Mouse (Mus musculus) left cerebral cortex, postnatal 14 days (tissue): Measurements from ENCODE around the gene Nhs. TPM values are rescaled to one million over a fixed set of nuclear protein-coding genes. Genes with fewer than 3 reads are reported as not detected.
A peak's percentile ranks its signal among the peaks of the same experiment; 100 is the strongest.

Experiments
- DNase-seq, 2 experiments: peaks; one replicate each; pipeline ENCODE4 v3.0.0; 2021 to 2022; ENCODE audit warnings: low spot score in 2 of 2, mixed read lengths in 1 of 2
- intact Hi-C: fragments of 180-260 bp; cut with DNase I; formaldehyde crosslinking; loops from one replicate; pipeline ENCODE4 v1.15.1; 2025
- total RNA-seq, 2 experiments: library from RNA; stranded (reverse); gene quantifications; 2 replicates each; pipeline ENCODE4 v1.2.3; 2021

Nhs gene
- total RNA-seq, 2 experiments from 2014 or later = 4.4 to 5.0 TPM

- intact Hi-C loops = no loop called here
- no peak for DNase-seq
These were observed 196.2 kb downstream of the Nhs start for GRCm38 (mm10) chrX:161963372-161963771.

DNA sequence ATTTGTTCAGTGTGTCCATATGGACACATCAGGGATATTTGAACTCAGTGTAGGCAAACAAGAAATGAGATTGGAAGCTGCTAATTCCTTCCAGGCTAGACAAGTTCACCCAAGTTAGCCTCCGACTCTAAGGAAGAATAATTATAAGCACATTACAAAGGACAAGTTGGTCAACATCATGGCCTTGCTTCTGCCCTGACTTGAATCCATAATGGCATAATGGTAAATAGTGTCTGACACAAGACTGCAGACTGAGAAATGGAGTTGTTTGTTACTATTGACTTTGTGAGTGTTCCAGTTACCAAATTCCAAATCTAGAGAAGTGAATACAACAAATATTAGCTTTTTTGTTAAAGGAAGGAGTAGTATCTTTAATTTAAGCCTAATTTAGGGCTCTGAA is 196.7 kb downstream of the Nhs start:
- no peak for DNase-seq
- intact Hi-C loops = no loop called here

GRCm38 (mm10) chrX:161961756-161962155 is 197.8 kb downstream of the Nhs start:
- intact Hi-C loops = no loop called here
- DNase-seq = no peak

- intact Hi-C loops = no loop called here
These were observed 198.4 kb downstream of the Nhs start for GRCm38 (mm10) chrX:161961176-161961575.

GRCm38 (mm10) chrX:161952356-161952755 is 207.2 kb downstream of the Nhs start:
- intact Hi-C loops = no loop called here
- DNase-seq = peak; percentile 4 to 12

More at GRCm38 (mm10) chrX:161961176-161961575, 198.4 kb downstream of the Nhs start:
- DNase-seq = peak in 1 of 2 experiments; percentile 10

DNA sequence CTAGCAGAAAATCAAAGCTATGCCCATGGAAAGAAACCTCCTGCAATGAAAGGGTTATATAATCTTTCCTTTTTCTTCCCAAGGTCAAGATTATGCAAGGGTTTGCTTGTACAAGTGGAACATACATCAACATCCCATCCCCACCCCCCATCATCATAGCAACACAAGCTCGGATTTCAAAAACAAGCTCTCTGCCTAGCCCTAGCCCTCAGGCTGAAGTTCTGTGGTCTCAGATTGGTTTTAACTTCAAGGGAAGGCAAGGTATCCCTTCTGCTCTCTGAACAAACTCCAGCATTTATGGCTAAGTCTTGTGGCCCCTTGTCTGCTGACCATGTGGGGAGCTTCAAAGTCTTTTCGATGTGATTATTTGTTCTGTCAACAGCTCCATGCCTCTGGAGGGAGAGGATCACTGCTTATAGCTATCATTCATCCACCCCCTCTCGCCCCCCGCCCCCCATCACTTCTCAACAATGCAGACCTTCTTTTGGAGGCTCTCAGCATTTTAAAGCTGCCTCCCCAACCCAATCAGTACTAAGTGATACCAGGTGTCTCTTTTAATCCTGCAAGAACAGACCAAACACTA is 216.3 kb downstream of the Nhs start:
- intact Hi-C loops = no loop called here
- no peak for DNase-seq

DNA sequence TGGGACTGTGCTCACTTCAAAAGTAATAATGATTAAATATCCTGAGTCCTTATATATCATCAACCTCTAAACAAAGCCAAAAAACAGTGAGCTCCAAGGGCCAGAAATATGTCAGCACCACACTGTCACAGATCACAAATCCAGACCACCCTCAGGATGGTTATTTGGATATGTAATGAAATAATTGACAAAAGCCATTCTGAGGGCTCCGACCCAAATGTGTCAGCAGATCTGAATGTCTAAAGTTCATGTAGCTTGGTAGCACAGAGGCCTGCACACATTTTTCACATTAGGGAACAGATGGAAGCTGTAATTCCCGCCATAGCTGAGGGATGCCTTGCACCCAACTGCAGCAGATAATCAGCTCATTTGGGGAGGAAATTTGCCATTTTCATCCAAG is 218.8 kb downstream of the Nhs start:
- no peak for DNase-seq

DNA sequence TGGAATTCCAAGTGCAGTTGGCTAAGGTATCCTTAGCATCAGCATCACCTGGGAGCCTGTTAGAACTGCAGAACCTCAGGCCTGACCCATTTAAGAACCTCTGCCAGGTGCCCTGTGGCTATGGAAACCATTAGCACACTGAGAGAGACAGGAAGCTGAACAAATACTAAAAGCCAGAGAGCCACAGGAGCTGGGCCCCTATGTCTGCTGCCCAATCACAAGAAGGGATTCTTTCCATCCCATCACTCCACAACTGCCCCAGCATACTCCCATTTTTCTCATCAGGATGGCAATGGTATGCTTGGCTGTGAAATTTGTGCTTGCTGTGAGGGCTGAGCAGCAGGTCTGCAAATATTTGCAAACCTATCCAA is 232.9 kb downstream of the Nhs start:
- intact Hi-C loops = no loop called here
- DNase-seq = no peak

More for the DNA sequence above, 218.8 kb downstream of the Nhs start:
- intact Hi-C loops = no loop called here

DNA sequence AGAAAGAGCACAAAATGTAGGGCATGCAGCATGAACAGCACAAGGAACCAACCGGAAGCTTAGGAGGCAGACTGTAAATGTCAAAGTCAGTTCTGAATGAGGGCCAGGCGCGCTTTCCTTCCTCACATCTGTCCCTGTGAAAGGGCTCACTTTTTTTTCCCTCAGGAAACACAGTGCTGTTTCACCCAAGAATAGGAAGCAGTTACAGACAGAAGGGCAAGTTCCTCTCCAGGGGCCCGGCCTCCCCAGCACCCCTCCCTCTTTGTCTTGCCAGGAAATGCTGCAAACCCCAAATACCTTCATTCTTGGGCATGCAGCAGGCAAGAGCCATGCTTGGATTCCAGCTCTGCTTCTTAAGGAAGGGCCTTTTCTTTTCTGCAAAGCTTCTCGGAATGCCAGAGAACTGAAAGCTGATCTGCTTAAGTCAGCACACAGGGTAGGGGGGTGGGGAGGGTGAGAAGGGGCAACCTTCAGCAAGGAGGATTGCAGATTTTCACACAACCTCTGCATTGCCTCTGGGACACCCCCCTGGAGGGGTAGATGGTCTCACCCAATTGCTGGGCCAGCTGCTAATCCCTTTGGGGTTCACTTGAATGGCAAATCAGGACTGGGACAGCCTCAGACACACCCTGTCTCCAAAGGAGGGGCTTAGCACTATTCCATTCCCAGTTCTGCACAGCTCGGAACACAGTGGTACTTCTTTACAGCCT is 233.4 kb downstream of the Nhs start:
- DNase-seq = peak in 1 of 2 experiments; percentile 5

GRCm38 (mm10) chrX:161922655-161923054 is 236.9 kb downstream of the Nhs start:
- intact Hi-C loops = no loop called here

More for the DNA sequence above, 233.4 kb downstream of the Nhs start:
- intact Hi-C loops = no loop called here

DNA sequence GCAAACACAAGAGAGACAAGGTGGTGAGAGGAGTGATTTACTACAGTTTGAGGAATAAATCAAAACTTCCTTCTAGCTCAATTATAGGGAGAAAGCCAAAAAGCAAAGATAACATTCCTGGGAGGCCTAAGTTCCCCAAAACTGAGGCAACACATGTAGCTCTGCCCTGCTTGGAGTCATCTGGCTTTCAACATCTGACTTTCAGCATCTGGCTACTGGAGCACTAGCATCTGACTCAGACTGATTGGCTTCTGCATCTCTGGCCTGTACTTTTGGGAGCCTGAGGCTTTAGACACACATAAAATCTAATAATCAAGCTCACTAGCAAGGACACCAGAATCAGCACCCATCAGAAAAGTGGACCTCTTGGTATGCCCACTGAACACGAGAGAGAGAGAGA is 237.9 kb downstream of the Nhs start:
- DNase-seq = no peak
- intact Hi-C loops = no loop called here

More at GRCm38 (mm10) chrX:161922655-161923054, 236.9 kb downstream of the Nhs start:
- no peak for DNase-seq

DNA sequence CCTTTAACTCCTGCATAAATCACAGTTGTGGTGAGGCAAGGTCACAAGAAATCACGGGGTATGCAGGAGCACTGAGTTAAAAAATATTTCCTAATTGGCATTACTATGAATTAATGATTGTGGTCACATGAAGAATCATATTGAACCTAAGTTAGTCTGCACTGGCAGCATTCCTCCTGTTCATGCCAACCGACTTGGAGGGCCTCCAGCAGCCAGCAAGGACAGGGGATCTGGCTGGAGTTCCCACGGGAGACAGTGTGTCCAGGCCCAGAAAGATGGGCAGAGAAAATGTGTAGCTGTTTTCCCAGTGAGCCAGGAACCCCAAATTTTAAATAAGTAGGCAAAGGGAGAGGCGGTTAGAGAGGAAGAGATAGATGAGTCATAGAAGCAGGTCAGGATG is 249.6 kb downstream of the Nhs start:
- intact Hi-C loops = no loop called here
- no peak for DNase-seq

DNA sequence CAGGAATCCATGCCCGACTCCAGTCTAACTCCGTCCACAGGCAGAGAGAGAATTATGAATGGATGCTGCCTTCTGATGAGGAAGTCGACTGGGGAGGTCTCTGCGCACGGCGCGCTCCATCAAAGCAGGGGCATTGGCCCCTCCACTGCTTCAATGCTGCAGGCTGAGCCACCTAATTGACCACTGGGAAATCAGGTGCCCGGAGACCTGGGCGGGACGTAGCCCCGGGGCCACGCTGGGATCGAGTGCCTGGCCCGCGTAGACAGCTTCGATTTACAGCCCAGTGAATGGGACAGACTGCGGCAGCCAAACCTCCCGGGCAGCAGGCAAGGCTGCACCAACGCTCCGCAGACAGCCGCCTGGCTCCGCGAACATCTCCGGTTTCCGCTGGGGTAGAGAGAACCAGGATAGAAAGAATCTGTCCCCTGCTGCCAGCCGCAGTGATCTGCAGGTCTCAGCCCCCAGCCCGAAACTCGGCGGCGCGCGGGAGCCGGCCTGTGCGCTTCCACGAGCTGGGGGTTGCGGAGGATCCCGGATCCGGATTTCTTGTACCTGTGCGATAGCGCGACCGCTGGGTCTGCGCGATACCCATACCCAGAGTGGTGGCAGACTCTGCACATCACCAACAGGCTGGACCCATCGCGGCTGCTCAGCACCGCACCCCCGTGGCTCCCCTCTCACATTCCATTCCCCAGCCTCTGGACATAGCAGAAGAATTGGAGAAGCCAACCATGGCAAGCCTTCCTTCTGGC is 250.7 kb downstream of the Nhs start:
- intact Hi-C loops = no loop called here
- peak; percentile 6 to 8 for DNase-seq

DNA sequence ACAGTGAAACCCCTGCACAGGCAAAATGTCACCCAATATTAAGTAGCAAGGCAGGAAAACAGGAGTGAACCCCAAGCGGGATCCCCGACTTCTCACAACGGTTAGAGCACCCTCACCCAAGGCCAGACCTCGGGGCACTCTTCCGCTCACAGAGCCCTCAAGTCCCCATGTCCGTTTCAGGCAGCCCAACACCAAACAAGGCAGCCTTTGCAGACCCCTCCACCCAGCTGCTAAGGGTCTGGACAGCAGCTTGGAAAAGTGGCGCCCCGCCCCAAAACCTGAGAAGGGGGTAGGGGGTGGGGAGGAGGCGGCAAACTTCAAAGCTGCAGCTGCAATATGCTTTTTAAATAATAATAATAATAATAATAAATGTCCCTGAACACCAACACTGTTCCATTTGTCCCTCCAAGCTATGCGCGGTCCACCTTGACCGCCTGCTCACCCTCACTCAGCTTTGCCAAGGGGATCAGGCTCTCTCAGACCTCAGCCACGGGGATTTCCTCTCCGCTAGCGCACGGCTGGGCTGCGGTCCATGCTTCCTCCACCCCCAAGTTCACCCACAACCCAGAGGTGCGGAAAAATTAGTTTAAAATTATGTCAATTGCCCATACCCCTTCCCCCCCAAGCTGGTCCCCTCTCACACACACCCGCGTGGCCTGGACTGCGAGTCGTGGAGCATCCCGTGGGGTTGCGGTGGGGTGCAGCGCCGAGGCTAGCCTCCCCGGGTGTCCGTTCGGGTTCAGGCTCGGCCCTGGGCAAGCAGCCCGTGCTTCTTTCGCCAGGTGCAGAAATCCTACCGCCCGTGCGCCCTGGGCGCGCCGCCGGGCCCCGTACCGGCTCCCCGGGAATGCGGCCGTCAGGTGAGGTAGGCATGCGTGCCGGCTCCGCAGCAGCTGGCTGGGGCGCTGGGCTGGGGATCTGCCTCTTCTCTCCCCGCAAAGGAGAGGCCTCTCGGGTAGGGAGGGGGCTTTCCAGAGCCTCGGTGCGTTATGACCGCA is 251.6 kb downstream of the Nhs start:
- intact Hi-C loops = no loop called here
- no peak for DNase-seq

DNA sequence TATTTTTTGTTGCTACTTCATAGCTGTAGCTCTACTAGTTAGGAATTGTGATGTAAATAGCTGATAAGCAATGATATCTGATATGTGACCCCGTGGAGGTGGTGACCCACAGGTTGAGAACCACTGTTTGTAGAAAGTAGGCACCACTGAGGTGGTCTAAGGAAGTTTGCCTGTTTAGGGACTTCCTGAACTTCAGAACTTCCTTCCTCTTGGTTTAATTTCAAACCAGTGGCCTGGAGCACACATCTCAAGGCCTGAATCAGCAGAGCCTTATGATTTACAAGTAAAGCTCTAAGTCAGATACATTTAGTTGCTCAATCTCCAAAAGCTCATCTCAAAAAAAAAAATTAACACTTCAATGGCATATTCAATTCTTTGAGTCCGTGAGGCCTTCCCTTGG is 265.1 kb downstream of the Nhs start:
- intact Hi-C loops = no loop called here
- no peak for DNase-seq

DNA sequence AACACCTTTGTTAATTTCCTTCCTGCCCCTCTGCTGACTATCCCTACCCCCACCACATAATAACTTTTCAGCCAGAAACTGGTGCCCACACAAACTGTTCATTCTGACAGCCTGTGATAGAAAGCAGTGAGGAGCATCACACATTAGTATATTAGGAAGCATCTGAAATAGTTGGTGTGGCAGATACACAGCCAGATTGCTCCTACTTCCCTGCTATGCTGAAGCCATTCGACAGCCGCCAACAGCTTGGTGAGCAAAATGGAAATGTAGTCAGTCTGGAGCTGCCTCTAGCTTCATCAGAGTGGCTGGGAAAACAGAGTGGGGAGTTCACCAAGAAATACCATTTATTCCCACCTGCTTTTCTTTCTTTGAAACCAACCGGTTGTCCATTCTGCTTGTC is 275.9 kb downstream of the Nhs start:
- no peak for DNase-seq

DNA sequence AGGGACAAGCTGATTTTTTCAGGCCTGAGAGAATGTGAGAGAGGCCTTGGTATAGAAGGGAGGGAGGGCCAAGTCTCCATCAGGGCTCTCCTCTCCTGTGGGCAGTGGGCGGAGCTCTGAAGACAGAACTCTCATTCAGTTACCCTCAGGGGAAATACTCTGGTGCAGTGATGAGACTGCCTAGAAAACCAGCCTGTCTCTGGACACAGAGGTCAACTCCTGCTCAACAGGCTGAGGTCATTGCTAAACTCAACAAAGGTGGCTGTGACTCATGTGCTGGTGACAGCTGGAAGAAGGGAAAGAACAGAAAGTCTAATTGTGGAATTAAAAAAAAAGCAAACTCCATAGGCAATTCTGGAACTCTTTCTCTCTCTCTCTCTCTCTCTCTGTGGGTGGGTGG is 282.4 kb downstream of the Nhs start:
- intact Hi-C loops = no loop called here
- no peak for DNase-seq

More for the DNA sequence above, 275.9 kb downstream of the Nhs start:
- intact Hi-C loops = no loop called here

DNA sequence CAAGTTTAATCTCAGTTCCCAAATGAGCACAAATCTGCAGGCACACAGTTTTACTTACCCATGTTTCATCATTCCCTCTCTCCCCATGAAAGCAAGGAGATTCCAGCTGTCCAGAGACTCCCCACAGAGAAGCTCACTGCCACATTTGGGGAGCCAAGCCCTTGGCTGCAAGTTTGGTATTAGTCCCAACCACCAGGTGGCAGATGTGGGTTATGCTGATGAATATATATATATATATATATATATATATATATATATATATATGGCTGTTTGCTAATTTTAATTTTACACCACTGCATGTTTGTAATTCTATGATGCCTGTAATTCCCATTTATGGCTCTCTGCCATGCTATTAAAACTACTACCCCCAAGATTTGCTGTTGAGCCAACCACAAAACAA is 286.0 kb downstream of the Nhs start:
- peak; percentile 6 to 14 for DNase-seq
- intact Hi-C loops = no loop called here

DNA sequence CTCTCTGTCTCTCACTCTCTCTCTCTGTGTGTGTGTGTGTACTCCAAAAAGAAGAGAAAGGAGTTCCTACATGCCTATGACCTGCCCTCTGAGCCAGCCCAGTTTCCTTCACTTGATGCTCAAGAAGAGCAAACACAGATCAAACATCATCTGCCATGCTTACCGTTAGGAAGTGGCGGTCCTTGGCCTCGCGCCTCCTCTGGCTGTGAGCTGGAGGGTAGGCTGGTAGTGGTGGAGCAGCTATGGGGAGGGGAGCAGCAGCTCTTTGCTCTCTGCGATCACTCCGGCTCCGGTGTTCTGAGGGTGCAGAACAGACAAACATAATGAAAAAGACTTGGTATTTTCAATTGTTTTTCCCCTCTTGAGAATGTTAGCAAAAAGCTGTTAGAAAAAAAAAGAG is 288.2 kb downstream of the Nhs start:
- DNase-seq = no peak

More for the DNA sequence above, 288.2 kb downstream of the Nhs start:
- intact Hi-C loops = no loop called here
